ENCODE assay signal across 9 mouse cellular contexts in the genomic region with DNA sequence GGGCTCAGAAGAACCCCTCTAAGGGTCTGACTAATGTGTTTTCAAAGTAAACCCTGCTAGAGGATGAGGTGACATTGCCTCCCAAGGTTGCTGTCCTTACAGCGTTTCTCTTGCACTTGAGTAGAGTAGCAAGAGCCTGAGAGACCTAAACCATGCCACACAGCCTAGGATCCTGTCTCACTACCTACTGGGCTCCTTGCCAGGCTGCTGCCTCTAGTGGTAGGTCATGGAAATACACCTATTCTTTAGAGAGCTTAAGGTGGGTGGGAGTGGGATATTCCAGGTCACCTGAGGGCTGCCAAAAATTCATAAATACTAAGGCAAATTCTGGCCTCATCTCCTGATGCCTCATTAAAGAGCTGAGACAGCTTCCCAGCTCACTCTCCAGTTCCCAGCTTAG.
DNase-seq lines count a peak whose midpoint lies in the region; ATAC-seq and TF ChIP-seq lines count a peak whose summit lies in the region.
"Had no signal": no experiment of that assay in that cellular context is flagged by ENCODE, and none has a peak within 500 bp of the region (broad histone marks: within the 10 kb centered on the region; RNA-seq: fewer than 3 reads in every experiment).

No protein-coding gene starts in this region.

- H3K4me2 ChIP-seq in intestine, embryonic 14.5 days (ENCODE audit: low read length) = no peak overlapping the region
- H3K4me2 ChIP-seq in intestine, embryonic 16.5 days (ENCODE audit: low read depth, low read length) = no peak overlapping the region
- H3K4me2 ChIP-seq: liver, embryonic 15.5 days had no signal

- H3K27me3 ChIP-seq in intestine, embryonic 14.5 days (replicated peaks; ENCODE audit: control insufficient read depth, insufficient read depth, low read length) = no peaks in the 10 kb centered on the region
- H3K27me3 ChIP-seq in intestine, embryonic 16.5 days (replicated peaks; ENCODE audit: control insufficient read depth, insufficient read depth, low read length) = no peaks in the 10 kb centered on the region
- peaks cover 0 to 3% of the 10 kb centered on the region in 2 experiments; a peak in 3 of 4 replicates for H3K27me3 ChIP-seq in MEL (ENCODE audit: control insufficient read depth in 1 of 2, insufficient read depth in 2 of 2, low read length in 2 of 2)
- H3K27me3 ChIP-seq: liver, embryonic 15.5 days had no signal

- peak; percentile 64 for DNase-seq in intestine, embryonic 14.5 days (ENCODE audit: low spot score)
- DNase-seq in A20 (ENCODE audit: low read depth, low spot score) = peak; percentile 54
- peak; percentile 65 for DNase-seq in MEL (ENCODE audit: low read depth, low spot score)
- peak; percentile 68 to 83 for DNase-seq in cerebellum, postnatal 25 days
- peak; percentile 56 for DNase-seq in kidney, postnatal 14 days
- peak; percentile 59 for DNase-seq in thymus, postnatal 14 days
- no peak for DNase-seq in yolk sac, embryonic 10.5 days (ENCODE audit: low spot score)

- no peak overlapping the region for H3K4me3 ChIP-seq in intestine, embryonic 14.5 days (ENCODE audit: low read depth, low read length)
- H3K4me3 ChIP-seq in intestine, embryonic 16.5 days (ENCODE audit: low read length) = no peak overlapping the region
- H3K4me3 ChIP-seq in MEL (ENCODE audit: control insufficient read depth in 1 of 2, insufficient read depth in 1 of 2, low read depth in 2 of 2, low read length in 2 of 2) = no peak overlapping the region
- H3K4me3 ChIP-seq: liver, embryonic 15.5 days had no signal

- no peak for ATAC-seq in intestine, embryonic 14.5 days (replicated peaks; ENCODE audit: low FRiP score, low TSS enrichment, low read depth)
- no peak for ATAC-seq in intestine, embryonic 16.5 days

- TF ChIP-seq EP300 in MEL (IDR thresholded peaks at IDR 0.05; ENCODE audit: low read depth in 1 of 2, low read length in 2 of 2) = no peak

- peak; percentile 68 to 86 (median 75) for TF ChIP-seq CTCF in MEL (IDR thresholded peaks at IDR 0.05 in 2 of 3, conservative IDR thresholded peaks at IDR 0.05 in 1 of 3; ENCODE audit: control insufficient read depth in 1 of 3, insufficient read depth in 1 of 3, low read depth in 2 of 3, low read length in 3 of 3, poor library complexity in 1 of 3, severe bottlenecking in 1 of 3)

- no peak overlapping the region for H3K9ac ChIP-seq in intestine, embryonic 14.5 days (ENCODE audit: low read length)
- H3K9ac ChIP-seq in intestine, embryonic 16.5 days (ENCODE audit: low read depth, low read length) = no peak overlapping the region
- H3K9ac ChIP-seq in MEL (ENCODE audit: control insufficient read depth, low read depth, low read length, poor library complexity, severe bottlenecking) = no peak overlapping the region
- H3K9ac ChIP-seq: liver, embryonic 15.5 days had no signal

- H3K4me1 ChIP-seq in intestine, embryonic 14.5 days (replicated peaks; ENCODE audit: control insufficient read depth, insufficient read depth, low read length) = peaks cover 3% of the 10 kb centered on the region; the same call in 1 of the 2 replicates
- H3K4me1 ChIP-seq in intestine, embryonic 16.5 days (ENCODE audit: control insufficient read depth, insufficient read depth, low read length) = peaks cover 8% of the 10 kb centered on the region
- no peaks in the 10 kb centered on the region for H3K4me1 ChIP-seq in MEL (ENCODE audit: control insufficient read depth in 1 of 2, insufficient read depth in 2 of 2, low read length in 2 of 2)

- H3K27ac ChIP-seq in intestine, embryonic 14.5 days (ENCODE audit: low read depth) = no peak overlapping the region
- no peak overlapping the region for H3K27ac ChIP-seq in intestine, embryonic 16.5 days (ENCODE audit: low read length)
- H3K27ac ChIP-seq in MEL (ENCODE audit: control insufficient read depth, low read depth, low read length) = no peak overlapping the region
- H3K27ac ChIP-seq: liver, embryonic 15.5 days had no signal

- no peak for TF ChIP-seq RAD21 in MEL (IDR thresholded peaks at IDR 0.05; ENCODE audit: low read depth, low read length)

- no peaks in the 10 kb centered on the region for H3K79me2 ChIP-seq in MEL (ENCODE audit: control insufficient read depth, insufficient read depth, low read length, poor library complexity)

- no peaks in the 10 kb centered on the region for H3K9me3 ChIP-seq in intestine, embryonic 14.5 days (ENCODE audit: control insufficient read depth, low read length)
- H3K9me3 ChIP-seq in intestine, embryonic 16.5 days (ENCODE audit: control insufficient read depth, low read length) = no peaks in the 10 kb centered on the region
- no peaks in the 10 kb centered on the region for H3K9me3 ChIP-seq in MEL (replicated peaks; ENCODE audit: insufficient read depth, low read length)
- H3K9me3 ChIP-seq: liver, embryonic 15.5 days had no signal

- 37% methylated on average over 1 of the region's 1 CpGs for WGBS in intestine, embryonic 14.5 days
- 45% methylated on average over 1 of the region's 1 CpGs for WGBS in intestine, embryonic 16.5 days

- no peak for TF ChIP-seq POLR2A in MEL (IDR thresholded peaks at IDR 0.05; ENCODE audit: control insufficient read depth in 1 of 2, insufficient read depth in 1 of 2, low read depth in 1 of 2, low read length in 2 of 2, poor library complexity in 1 of 2)

- no peaks in the 10 kb centered on the region for H3K36me3 ChIP-seq in intestine, embryonic 14.5 days (ENCODE audit: control insufficient read depth, insufficient read depth, low read length)
- no peaks in the 10 kb centered on the region for H3K36me3 ChIP-seq in intestine, embryonic 16.5 days (ENCODE audit: control insufficient read depth, insufficient read depth, low read length)
- H3K36me3 ChIP-seq in MEL (ENCODE audit: control insufficient read depth in 1 of 2, insufficient read depth in 2 of 2, low read length in 2 of 2) = no peaks in the 10 kb centered on the region

TF ChIP-seq in MEL, 35 proteins besides CTCF, POLR2A, EP300 and RAD21:
- no peak for TF ChIP-seq POLR2AphosphoS5 (IDR thresholded peaks at IDR 0.05; ENCODE audit: borderline replicate concordance, low read depth, low read length)
- TF ChIP-seq TCF12 (IDR thresholded peaks at IDR 0.05; ENCODE audit: low read depth, low read length) = no peak
- no peak for TF ChIP-seq MYB (IDR thresholded peaks at IDR 0.05; ENCODE audit: low read depth, low read length)
- TF ChIP-seq GABPA (IDR thresholded peaks at IDR 0.05; ENCODE audit: low read depth, low read length) = no peak
- TF ChIP-seq KAT2A (conservative IDR thresholded peaks at IDR 0.05; ENCODE audit: low read depth, low read length) = no peak
- no peak for TF ChIP-seq MAX (IDR thresholded peaks at IDR 0.05; ENCODE audit: low read length)
